Mouse (Mus musculus): ENCODE data around the gene Kcnc3. TPM values are rescaled to one million over a fixed set of nuclear protein-coding genes. Genes with fewer than 3 reads are reported as not detected.

Gene Kcnc3
- polyA plus RNA-seq, 1 experiment from 2014 or later: 0.05 TPM

- no peak overlapping the region for H3K27ac ChIP-seq (replicated peaks)
- WGBS (ENCODE audit: insufficient replicate concordance): 60% methylated on average over 7 of the region's 7 CpGs
- H3K4me2 ChIP-seq: no peak overlapping the region
- H3K9me3 ChIP-seq (replicated peaks): no peaks in the 10 kb centered on the region
- no peak overlapping the region for H3K9ac ChIP-seq
- no peaks in the 10 kb centered on the region for H3K4me1 ChIP-seq (replicated peaks)
- H3K36me3 ChIP-seq (replicated peaks): no peaks in the 10 kb centered on the region
- H3K27me3 ChIP-seq: peaks cover 59% of the 10 kb centered on the region
- no peak for ATAC-seq (ENCODE audit: insufficient read depth)
- H3K4me3 ChIP-seq (replicated peaks): no peak overlapping the region
Measured at GRCm38 (mm10) chr7:44612192-44612591, 21.7 kb downstream of the Kcnc3 start.

DNA sequence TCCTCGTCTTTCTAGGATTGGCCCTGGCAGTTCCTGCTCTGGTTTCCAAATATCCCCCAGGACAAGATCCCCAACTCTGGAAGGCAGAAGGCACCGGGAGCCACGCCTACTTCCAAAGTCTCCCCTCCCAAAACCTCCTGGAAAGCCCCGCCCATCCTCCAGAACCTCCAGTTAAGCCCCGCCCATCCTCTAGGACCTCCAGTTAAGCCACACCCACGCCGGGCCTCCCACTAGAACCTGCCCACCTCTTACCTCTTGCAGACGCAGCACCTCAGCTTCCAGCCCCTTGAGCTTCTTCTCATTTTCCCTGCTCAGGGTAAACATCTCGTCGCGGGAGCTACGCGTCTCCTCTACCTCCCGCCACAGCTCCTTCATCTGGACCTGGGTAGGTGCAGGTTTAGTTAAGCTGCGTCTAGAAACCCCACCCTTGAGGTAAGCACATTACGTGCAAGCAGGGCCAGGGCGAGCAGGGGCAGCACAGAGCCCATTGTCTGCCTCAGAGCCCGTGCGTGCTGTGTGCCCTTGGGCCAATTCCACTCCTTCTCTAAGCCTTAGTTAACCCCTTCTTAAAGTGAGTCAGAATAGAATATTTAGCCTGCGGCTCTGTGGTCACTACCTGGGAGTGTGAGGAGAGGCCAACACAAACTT is 23.7 kb downstream of the Kcnc3 start:
- H3K4me1 ChIP-seq (replicated peaks): no peaks in the 10 kb centered on the region
- no peak overlapping the region for H3K4me2 ChIP-seq
- no peak for ATAC-seq (ENCODE audit: insufficient read depth)
- no peak overlapping the region for H3K27ac ChIP-seq (replicated peaks)
- no peak overlapping the region for H3K4me3 ChIP-seq (replicated peaks)
- no peaks in the 10 kb centered on the region for H3K9me3 ChIP-seq (replicated peaks)
- H3K9ac ChIP-seq: no peak overlapping the region
- H3K27me3 ChIP-seq: peaks cover 44% of the 10 kb centered on the region
- 9% methylated on average over 20 of the region's 20 CpGs for WGBS (ENCODE audit: insufficient replicate concordance)
- no peaks in the 10 kb centered on the region for H3K36me3 ChIP-seq (replicated peaks)

- H3K9ac ChIP-seq: no peak overlapping the region
- no peak overlapping the region for H3K4me3 ChIP-seq (replicated peaks)
- H3K4me1 ChIP-seq (replicated peaks): no peaks in the 10 kb centered on the region
- 12% methylated on average over 10 of the region's 10 CpGs for WGBS (ENCODE audit: insufficient replicate concordance)
- ATAC-seq (ENCODE audit: insufficient read depth): no peak
- H3K27me3 ChIP-seq: peaks cover 44% of the 10 kb centered on the region
- H3K36me3 ChIP-seq (replicated peaks): no peaks in the 10 kb centered on the region
- H3K9me3 ChIP-seq (replicated peaks): no peaks in the 10 kb centered on the region
- no peak overlapping the region for H3K27ac ChIP-seq (replicated peaks)
- H3K4me2 ChIP-seq: no peak overlapping the region
Measured at GRCm38 (mm10) chr7:44615309-44615708, 24.8 kb downstream of the Kcnc3 start.

DNA sequence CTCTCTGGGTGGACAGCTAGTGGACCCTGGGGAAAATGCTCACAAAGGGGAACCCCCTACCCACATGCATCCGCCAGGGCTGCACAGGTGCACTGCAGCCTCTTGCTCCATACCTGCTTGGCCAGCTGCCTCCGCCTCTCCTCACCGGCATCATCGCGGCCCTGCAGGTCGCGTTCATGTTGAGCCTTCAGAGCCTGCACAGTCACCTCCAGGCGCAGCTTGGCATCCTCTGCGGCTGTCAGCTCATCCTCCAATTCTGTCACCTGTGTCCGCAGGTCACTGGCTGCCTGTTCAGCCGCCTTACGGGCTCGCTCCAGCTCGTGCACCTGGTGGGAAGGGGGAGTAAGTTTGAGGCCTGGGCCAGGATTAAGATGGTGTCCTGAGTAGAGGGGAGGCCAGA is 25.5 kb downstream of the Kcnc3 start:
- no peaks in the 10 kb centered on the region for H3K4me1 ChIP-seq (replicated peaks)
- H3K27ac ChIP-seq (replicated peaks): no peak overlapping the region
- H3K27me3 ChIP-seq: peaks cover 40% of the 10 kb centered on the region
- no peaks in the 10 kb centered on the region for H3K9me3 ChIP-seq (replicated peaks)
- whole genome bisulfite sequencing (ENCODE audit: insufficient replicate concordance): 56% methylated on average over 14 of the region's 14 CpGs
- ATAC-seq (ENCODE audit: insufficient read depth): no peak
- no peak overlapping the region for H3K9ac ChIP-seq
- no peak overlapping the region for H3K4me2 ChIP-seq
- H3K4me3 ChIP-seq (replicated peaks): no peak overlapping the region
- H3K36me3 ChIP-seq (replicated peaks): no peaks in the 10 kb centered on the region

GRCm38 (mm10) chr7:44617059-44617458 is 26.6 kb downstream of the Kcnc3 start:
- 51% methylated on average over 3 of the region's 3 CpGs for WGBS (ENCODE audit: insufficient replicate concordance)
- H3K27me3 ChIP-seq: peaks cover 38% of the 10 kb centered on the region
- no peak overlapping the region for H3K4me2 ChIP-seq
- H3K9ac ChIP-seq: no peak overlapping the region
- no peak overlapping the region for H3K27ac ChIP-seq (replicated peaks)
- H3K4me1 ChIP-seq (replicated peaks): no peaks in the 10 kb centered on the region
- ATAC-seq (ENCODE audit: insufficient read depth): no peak
- H3K36me3 ChIP-seq (replicated peaks): no peaks in the 10 kb centered on the region
- no peak overlapping the region for H3K4me3 ChIP-seq (replicated peaks)
- H3K9me3 ChIP-seq (replicated peaks): no peaks in the 10 kb centered on the region

GRCm38 (mm10) chr7:44623714-44624542 is 33.5 kb downstream of the Kcnc3 start:
- no peak overlapping the region for H3K9ac ChIP-seq
- no peak overlapping the region for H3K27ac ChIP-seq (replicated peaks)
- no peak overlapping the region for H3K4me2 ChIP-seq
- H3K4me1 ChIP-seq (replicated peaks): no peaks in the 10 kb centered on the region
- ATAC-seq (ENCODE audit: insufficient read depth): no peak
- H3K9me3 ChIP-seq (replicated peaks): no peaks in the 10 kb centered on the region
- no peak overlapping the region for H3K4me3 ChIP-seq (replicated peaks)
- WGBS (ENCODE audit: insufficient replicate concordance): 34% methylated on average over 18 of the region's 18 CpGs
- H3K27me3 ChIP-seq: no peaks in the 10 kb centered on the region
- no peaks in the 10 kb centered on the region for H3K36me3 ChIP-seq (replicated peaks)

DNA sequence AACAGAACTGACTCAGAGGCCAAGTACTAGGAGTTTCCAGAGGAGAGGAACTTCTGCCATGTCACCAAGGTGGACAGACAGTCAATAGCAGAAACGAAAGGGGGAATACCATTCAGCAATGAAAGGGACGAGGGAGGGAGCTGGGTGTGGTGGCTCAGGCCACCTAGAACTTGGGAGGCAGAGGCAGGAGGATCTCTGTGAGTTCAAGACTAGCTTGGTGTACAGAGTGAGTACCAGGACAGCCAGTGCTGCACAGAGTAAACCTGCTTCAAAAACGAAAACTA is 34.0 kb downstream of the Kcnc3 start:
- Histone ChIP-seq H3K4me1 (replicated peaks) (no peaks in the 10 kb centered on the region), H3K9me3 (replicated peaks) (no peaks in the 10 kb centered on the region), H3K4me3 (replicated peaks) (no peak overlapping the region), H3K36me3 (replicated peaks) (no peaks in the 10 kb centered on the region), H3K9ac (no peak overlapping the region), H3K4me2 (no peak overlapping the region), H3K27me3 (no peaks in the 10 kb centered on the region), H3K27ac (replicated peaks) (no peak overlapping the region)
- ATAC-seq (ENCODE audit: insufficient read depth): no peak
- WGBS (ENCODE audit: insufficient replicate concordance): 39% methylated on average over 3 of the region's 3 CpGs

- ATAC-seq (ENCODE audit: insufficient read depth): no peak
Measured at GRCm38 (mm10) chr7:44624828-44625227, 34.4 kb downstream of the Kcnc3 start.

DNA sequence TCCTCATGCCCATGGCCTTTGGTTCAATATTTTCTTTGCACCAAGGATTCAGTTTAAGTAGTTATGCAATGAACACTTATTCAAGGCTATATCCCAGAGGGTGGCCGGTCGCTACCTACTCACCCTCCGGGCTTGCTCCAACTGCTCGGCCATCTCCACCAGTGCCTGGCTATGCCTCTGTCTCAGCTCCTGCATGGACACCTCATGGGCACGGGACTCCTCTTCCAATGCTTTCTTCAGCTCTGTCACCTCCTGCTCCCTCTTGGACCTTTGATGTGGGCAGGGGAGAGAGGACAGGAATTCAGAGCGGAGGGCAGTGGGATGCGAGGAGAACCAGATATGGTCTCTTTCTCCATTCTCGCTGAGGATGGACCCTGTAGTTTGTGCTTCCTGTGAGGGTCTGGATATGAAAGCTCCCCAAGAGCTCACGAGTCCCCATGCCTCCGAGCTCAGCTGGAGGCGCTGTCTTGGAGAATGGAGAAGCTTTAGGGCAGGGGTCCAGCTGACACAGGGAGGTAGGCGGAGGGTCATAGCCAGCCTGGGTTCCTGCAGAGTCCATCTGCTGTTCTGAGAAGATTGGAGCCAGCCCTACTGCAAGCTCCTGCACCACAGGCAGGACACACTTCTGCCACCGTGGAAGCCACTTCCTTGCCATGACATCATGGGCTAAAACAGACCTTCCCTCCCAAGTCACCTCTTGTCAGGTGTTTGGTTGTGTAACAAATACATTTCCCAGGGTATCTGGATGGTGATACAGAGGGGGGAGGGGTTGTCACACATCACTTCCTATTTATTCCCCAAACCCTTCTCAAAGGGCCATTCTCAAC is 35.0 kb downstream of the Kcnc3 start:
- H3K27me3 ChIP-seq: no peaks in the 10 kb centered on the region
- H3K9ac ChIP-seq: no peak overlapping the region
- no peaks in the 10 kb centered on the region for H3K9me3 ChIP-seq (replicated peaks)
- no peak overlapping the region for H3K27ac ChIP-seq (replicated peaks)
- WGBS (ENCODE audit: insufficient replicate concordance): 62% methylated on average over 13 of the region's 13 CpGs
- no peak overlapping the region for H3K4me2 ChIP-seq
- H3K4me1 ChIP-seq (replicated peaks): no peaks in the 10 kb centered on the region
- no peak for ATAC-seq (ENCODE audit: insufficient read depth)
- no peak overlapping the region for H3K4me3 ChIP-seq (replicated peaks)
- H3K36me3 ChIP-seq (replicated peaks): no peaks in the 10 kb centered on the region

More at GRCm38 (mm10) chr7:44624828-44625227, 34.4 kb downstream of the Kcnc3 start:
- no peak overlapping the region for H3K4me3 ChIP-seq (replicated peaks)
- H3K36me3 ChIP-seq (replicated peaks): no peaks in the 10 kb centered on the region
- no peak overlapping the region for H3K4me2 ChIP-seq
- no peaks in the 10 kb centered on the region for H3K9me3 ChIP-seq (replicated peaks)
- H3K4me1 ChIP-seq (replicated peaks): no peaks in the 10 kb centered on the region
- no peaks in the 10 kb centered on the region for H3K27me3 ChIP-seq
- 40% methylated on average over 14 of the region's 14 CpGs for WGBS (ENCODE audit: insufficient replicate concordance)
- H3K9ac ChIP-seq: no peak overlapping the region
- no peak overlapping the region for H3K27ac ChIP-seq (replicated peaks)

GRCm38 (mm10) chr7:44626068-44626385 is 35.6 kb downstream of the Kcnc3 start:
- WGBS (ENCODE audit: insufficient replicate concordance): 16% methylated on average over 1 of the region's 1 CpGs
- Histone ChIP-seq H3K4me3 (replicated peaks) (no peak overlapping the region), H3K9me3 (replicated peaks) (no peaks in the 10 kb centered on the region)

DNA sequence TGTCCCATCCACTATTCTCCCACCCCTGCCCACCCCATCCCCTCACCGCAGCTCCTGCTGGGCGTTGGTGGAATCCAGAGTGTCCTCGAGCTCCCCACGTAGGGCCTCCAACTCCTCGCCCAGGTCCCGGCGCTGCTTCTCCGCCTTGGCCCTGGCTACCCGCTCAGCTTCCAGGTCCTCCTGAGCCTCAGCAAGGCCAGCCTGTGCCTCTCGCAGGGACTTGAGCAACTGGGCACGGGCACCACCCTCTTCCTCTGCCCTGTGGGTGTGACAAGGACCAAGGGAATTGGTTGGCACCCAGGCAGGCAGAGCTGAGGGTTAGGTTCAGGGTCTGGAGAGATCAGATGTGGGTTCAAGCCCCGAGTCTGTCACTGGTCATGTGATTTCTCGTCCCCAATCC is 36.5 kb downstream of the Kcnc3 start:
- no peak for ATAC-seq (ENCODE audit: insufficient read depth)
- no peak overlapping the region for H3K4me3 ChIP-seq (replicated peaks)
- WGBS (ENCODE audit: insufficient replicate concordance): 65% methylated on average over 13 of the region's 13 CpGs

More at GRCm38 (mm10) chr7:44626068-44626385, 35.6 kb downstream of the Kcnc3 start:
- H3K27ac ChIP-seq (replicated peaks): no peak overlapping the region
- no peaks in the 10 kb centered on the region for H3K4me1 ChIP-seq (replicated peaks)
- H3K4me2 ChIP-seq: no peak overlapping the region
- H3K9ac ChIP-seq: no peak overlapping the region
- H3K36me3 ChIP-seq (replicated peaks): no peaks in the 10 kb centered on the region
- no peaks in the 10 kb centered on the region for H3K27me3 ChIP-seq
- ATAC-seq (ENCODE audit: insufficient read depth): no peak

More for the DNA sequence above, 36.5 kb downstream of the Kcnc3 start:
- Histone ChIP-seq H3K9me3 (replicated peaks) (no peaks in the 10 kb centered on the region), H3K4me1 (replicated peaks) (no peaks in the 10 kb centered on the region), H3K36me3 (replicated peaks) (no peaks in the 10 kb centered on the region), H3K27ac (replicated peaks) (no peak overlapping the region), H3K27me3 (no peaks in the 10 kb centered on the region), H3K9ac (no peak overlapping the region), H3K4me2 (no peak overlapping the region)
